Mouse (Mus musculus) thymus, adult 18-20 months (tissue): Measurements from ENCODE around the gene Abca8a.
"Not testable (repeated sequence)": the region's sequence is repeated elsewhere in the genome, so short reads cannot be mapped to it uniquely, and the experiment has no call there.

Experiments
- DNase-seq, 2 experiments: peaks; one replicate each; pipeline ENCODE4 v3.0.0; 2022; ENCODE audit warnings: mixed read lengths in 2 of 2

Gene Abca8a

DNA sequence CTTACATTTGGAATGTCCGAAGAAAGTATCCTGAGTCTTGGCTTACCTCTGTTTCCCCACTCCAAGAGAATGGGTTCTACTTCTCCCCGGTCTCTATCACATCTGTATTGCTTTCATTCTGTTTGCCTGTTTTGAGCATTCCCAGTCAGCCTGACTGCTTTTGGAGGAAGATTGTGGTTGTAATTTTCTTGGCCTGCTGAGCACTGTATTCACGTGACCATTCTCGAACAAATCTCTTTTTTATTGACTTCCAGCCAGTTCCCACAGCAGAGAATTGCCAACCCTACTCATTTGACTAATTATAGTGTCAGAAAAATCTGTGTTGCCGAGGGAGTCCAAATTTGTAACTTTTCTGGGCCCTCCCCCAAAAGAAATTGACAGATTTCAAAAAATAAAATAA is at the start of gene Abca8a:
Abca8a (minus strand) TSS at position 121 of the 400 bp plus-strand sequence.
- no peak for DNase-seq

DNA sequence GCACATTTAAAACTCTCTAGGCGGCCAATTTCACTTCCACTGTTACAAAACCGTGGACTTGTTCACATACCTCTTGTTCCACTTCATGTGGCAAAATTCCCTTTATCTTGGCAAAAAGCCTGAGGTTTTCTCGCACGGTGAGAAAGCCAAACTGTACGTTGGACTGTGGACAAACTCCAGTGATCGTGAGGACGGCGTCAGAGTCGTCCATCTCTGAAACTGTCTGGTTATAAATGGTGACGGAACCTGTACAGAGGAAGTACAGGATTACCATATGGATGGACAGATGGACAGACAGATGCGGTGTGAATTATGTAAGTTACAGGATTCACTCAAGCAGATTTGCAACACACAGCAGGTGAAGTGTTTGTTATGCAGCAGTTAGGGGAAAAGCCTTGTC is 49.6 kb upstream of the Abca8a start:
- DNase-seq, result no peak

DNA sequence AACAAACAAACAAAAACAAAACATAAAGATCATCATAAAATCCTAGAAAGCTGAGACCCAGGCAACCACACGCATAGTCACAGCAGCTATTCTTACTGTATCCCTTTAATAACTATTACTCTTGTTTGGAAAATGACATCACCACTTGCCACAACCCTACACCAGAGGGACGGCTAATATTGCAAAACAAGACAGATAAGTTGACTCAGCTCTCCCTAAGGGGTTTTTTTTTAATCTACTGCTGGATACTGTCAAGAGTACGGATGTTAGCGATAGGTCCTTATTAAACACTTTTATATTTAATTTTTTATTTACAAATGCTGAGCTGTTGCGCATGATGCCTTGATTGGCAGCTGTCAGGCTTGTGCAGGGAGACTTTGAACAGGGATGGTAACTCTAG is 35.0 kb upstream of the Abca8a start:
- no peak for DNase-seq

DNA sequence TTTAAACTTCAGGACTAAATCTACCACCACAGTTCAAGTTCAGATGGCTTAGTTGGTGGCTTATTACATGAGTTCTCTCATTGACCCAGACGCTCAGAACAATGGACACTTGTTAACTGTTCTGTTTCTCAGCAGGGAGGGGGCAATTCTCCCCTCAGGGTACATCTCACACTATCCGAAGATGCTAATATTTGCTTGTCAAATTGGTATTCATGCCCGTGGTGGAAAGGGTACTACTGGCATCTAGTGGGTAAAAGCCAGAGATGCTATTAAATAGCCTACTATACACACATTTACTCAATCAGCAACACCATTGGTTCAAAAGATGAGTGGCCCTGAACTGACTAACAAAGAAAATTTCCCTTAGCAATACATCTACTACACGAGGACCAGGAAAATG is 15.4 kb upstream of the Abca8a start:
- DNase-seq, result no peak

DNA sequence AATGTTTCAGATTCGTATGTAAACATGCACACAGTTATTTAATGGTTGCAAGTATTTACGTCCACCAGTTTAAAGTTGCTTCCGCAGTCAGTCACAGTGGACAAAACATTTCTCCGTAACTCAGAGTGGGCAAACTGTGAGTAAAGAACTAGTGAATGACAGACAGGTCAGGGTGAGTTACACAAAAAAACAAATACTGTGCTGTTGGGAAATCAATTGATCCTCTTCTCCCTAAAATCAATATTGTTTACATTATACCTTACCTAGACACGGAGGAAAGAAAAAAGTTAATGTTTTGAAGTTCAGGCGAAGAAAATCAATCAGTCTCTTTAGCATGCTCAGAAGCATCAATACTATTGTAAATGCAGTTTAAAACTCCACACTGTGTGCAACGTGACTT is 5.7 kb upstream of the Abca8a start:
- DNase-seq, result no peak

DNA sequence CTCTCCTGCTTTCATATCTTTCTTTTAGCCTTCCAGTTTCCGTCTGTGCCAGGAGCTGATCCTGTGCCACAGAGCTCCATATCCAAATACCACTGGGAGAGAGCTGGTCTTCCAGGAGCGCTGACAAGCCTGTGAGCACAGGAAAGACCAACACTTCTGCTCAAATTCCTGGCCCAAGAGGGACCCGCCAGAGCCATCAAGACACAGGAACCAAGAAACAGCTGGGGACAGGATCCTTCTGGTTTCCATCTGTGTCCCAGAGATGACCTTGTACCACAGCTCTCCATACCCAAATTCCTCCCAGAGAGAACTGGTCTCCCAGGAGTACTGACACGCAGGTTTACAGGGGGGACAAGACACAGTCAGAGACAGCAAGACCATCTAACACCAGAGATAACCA is 3.1 kb upstream of the Abca8a start:
- no peak for DNase-seq

DNA sequence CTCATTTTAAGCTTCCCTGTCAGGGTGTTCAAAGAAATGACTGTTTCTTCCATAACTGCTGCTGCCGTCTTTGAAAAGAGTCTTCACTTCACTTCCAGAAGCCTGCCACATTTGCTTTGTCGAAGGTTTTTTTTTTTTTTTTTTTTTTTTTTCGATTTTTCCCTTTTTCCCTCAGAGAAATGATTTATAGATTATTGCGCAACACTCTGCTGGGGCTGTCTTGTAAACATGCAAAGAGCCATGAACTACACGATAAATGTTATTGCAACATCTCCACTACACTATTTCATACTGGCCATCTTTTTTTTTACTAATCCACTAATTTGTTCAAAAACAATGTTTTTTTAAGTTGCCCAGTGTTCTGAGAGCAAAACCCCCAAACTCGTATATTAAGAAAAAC is 1.7 kb upstream of the Abca8a start:
- DNase-seq, result no peak

DNA sequence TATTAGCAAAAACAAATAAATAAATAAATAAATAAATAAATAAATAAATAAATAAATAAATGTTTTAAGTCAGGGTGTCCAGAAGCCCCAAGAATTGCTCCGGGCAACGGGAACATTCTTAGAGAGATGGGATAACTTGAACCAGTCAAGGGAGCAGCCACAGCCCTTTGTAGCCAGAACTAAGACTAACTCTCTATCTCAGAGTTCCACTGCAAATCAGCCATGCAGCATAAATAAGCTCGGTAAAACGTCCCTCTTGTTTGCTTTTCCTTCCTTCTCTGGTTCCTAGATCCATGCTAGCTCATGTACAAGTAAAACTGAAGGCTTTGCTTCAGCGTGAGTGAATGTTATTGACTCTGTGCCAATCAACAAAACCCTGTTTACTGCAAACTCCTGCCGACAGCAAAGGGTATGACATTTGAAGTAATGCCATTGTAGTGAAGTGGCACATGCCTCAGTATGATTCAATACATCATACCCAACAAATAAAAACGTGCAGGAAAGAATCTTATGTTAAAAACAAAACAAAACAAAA is 865 bp downstream of the Abca8a start:
- no peak for DNase-seq

DNA sequence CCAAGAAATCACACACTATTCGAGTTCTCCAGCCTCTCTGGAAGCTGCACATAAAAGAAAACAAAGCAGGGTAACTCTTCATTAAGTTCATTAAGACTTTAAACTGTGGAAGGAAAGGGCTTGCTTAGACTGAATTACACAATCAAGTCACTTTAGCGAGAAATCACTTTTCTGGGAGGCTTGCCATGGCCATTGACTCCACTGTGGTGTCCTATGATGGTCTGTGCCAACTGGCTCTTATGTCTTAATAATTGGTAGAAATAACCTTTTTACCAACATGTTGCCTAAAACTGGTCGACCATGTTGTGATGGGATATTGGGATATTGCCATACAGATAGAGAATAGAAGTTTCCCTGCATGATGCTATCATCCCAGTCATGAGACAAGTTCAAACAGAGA is 1.5 kb downstream of the Abca8a start:
- no peak for DNase-seq

DNA sequence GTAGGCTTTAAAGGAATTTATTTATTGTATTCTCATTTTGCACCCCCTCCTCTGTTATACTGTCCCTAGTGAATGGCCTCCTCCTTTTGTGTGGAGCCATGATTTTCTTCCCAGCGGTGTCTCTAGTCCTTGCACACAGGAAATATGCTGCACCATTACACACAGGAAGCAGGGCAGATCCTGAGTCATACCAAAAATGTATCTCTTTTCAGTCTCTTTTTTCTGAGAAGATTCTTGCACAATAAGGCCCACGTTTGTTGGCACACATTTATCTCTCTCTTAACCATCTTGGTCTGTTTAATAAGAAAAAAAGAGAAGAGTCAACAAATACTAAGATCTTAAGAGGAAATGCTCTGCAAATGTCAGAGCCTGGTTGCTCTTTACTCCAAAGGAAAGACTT is 4.5 kb downstream of the Abca8a start:
- DNase-seq, result no peak

DNA sequence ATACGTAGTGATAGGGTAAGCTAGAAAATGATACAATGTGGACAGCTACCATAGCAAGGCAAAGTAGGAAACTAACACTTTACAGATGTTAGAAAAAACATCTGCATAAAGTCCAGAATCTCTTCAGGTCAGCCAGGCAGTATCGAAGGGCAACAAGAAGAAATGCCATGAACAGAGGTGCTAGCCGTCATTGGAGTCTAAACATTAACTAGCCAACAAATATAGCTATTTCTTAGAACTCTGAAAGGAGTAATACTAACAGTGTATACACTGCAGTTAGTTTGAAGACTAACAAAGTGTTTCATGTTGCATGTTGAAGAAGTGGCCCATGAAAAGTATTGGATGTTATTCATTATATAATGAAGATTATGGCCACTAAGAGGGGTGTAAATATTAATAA is 23.6 kb downstream of the Abca8a start:
- no peak for DNase-seq

DNA sequence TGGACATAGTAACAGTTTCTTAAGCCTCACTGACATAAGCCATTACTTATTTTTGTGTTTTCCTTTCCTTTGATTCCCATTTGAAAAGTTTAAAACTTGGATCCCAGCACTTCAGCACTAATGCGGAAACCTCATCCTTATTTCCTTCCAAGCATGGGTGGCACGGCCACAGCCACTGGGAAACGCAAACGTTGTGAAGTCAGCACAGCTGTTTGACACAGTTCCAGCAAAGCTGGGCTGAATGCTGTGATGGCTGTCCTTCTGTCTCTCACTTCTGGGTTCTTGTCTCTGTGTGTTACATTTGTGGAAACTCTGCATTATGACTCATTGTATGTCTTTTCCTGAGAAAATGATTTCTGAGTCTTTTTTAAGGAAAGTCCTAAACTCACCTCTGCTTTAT is 34.7 kb downstream of the Abca8a start:
- no peak for DNase-seq

DNA sequence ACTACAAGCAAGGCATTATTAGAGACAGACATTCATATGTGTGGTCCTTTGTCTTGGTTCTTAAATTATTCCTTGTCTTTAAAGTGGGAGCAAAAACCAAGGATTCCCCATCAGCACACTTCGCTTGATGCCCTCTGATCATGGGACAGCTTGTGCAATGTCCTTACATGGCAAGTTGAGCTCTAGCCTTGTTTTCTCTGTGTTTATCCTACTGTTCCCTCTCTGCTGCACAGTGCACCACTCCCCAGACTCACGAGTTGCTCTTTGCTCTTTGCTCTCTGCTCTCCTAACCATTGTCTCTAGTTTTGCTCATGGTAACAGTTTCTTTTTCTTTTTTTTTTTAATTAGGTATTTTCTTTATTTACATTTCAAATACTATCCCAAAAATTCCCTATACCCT is 35.7 kb downstream of the Abca8a start:
- no peak for DNase-seq

DNA sequence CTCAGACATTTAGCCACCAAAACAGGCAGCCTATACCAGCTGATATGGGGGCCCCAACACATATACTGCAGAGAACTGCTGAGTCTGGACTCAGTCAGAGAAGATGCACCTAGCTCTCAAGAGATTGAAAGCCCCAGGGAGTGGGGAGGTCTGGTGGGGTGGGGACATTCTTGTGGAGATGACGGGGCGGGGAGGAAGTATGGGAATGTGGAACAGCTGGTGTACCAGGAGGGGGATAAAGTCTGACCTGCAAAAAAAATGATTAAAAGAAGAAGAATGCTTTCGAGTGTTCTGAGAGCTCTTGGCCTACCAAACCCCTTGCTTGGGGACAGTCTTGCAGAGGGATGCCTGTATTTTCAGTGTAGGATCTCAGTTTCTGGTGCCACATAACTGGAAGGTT is 42.1 kb downstream of the Abca8a start:
- DNase-seq, result no peak

DNA sequence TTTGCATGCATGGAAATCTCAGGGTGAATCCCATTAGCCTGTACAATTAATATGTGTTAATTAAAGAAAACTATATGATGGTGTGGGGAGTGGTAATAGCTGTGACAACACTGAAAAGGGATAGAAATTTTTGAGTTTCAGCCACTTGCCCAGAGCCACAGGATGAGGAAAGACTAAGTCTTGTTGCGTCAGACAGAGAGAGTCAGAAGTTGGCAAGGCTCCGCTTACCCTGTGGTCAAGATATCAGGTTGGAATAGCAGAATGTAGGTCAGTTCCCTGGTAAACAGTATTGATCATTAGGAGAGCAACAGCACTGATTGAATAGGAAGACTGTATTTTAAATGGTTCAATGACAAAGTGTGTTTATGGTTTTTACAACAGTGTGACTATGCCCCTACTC is 58.0 kb downstream of the Abca8a start:
- DNase-seq, result no peak

DNA sequence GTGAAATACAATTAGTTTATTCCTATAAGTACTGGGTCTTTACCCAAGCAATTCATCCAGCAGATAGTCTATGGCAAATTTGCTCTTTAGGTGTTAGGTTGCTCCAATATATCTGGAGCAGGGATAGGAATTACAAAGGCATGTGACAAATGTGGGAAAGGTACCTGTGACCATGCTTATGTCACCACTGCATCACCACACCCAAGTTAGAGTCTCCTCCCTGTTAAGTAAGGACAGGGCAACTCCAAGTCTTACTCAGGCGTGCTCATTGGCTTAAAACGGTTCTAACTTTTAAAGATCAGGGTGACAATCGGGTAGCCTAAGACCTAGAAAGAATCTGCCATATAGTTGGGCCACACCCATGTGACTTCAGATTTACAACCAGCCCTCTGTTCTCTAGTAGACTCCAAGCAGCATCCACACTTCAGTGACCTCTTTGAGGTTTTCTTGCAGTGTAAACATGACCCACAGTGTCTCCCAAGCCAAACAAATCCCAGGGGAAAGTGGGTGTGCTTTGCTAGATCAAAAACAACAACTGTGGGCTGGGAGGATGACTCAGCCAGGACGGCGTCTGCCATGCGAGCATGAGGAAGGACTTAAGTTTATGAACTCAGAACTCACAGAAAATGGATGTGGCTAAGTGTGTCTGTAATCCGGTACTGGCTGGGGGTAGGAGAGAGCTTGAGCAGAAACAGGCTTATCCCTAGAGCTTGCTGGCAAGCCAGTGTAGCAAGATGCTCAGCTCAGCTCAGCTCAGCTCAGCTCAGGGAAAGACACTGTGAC is 66.7 kb downstream of the Abca8a start:
- DNase-seq, result no peak

DNA sequence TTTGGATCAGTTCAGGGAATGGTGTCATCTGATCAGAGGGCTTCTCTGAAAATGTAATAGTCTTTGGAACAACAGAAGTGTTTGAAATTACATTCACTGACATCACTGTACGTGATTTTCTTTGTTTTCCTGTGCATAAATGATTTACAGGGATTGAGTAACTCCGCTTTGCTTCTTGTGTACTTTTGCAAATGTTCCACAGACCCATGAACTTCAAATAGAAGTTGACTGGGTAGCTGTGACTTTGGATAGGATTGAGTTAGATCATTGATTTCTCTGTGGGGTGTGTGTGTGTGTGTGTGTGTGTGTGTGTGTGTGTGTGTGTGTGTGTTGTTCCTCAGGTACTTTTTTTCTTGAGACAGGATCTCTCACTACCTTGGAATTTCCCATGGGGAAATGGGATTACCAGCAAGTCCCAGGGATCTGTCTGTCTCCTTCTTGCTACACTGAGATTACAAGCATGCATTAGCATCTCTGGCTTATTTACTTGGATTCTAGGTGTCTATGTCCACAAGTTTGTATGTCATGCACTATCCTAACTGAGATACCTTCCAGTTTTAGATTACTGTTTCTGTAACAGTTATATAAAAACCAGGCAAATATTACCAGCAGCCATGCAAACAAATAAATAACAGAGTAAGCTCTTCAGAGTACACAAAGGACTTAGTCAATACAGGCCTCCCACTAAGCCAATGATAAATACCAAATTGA is 84.8 kb downstream of the Abca8a start:
- DNase-seq, result no peak

DNA sequence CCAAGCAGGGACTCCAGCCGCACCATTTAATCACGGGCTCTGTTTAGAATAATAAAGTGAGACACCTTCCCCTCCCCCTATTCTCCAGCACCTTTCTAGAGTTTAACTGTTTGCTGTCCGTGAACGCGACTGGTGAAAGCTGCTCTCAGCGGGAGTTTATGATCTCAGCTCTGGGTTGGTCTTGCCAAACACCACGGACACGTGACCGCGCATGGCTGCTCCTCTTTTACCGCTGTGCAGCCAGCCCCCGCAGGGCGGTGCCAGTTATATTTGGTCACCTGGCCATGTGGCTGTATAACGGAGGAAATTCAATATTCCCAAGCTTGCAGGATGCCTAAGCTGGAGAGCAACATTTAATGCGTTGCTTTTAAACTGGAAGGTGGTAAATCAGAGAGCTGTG is 100.2 kb downstream of the Abca8a start, which contains the start of gene Abca8b:
Abca8b (minus strand) TSS at position 222 of the 400 bp plus-strand sequence.
- DNase-seq, result peak; percentile 3 to 5

DNA sequence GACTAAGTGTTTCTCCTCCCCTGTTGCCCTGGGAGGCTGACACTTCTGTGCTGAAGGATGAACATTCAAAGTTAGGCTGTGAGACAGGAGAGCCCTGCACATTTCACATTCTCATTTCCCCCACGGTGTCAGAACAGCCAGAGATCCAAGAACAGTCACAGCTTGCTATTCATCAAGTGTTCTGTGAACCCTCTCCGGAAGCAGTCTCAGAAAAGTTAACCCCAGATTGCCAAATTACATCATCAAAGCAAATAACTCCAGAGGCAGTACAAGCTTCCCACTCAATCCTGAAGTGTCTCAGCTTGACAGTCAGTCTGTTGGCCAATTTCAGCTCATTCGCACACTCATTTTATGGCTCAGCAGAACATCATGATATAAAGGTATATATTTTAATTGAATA is 100.8 kb downstream of the Abca8a start:
- DNase-seq, result no peak

DNA sequence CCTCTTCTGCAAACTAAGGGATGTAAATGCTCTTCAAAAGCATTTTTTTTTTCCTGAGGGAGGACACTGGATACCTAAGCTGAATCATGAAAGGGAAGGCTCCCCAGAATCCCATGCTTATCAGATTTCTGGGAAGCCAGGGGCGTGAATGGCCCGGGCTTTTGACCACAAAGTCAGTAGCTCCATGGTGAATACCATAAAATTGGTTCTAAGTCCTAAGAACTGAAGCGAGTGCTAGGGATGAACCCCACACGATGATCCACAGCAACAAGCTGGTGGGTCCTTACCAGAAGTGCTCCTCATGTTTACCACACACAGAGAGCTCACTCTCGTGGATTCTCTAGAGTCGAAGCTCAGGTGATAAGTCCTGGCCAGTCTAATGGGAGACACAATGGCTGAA is 101.8 kb downstream of the Abca8a start:
- no peak for DNase-seq

DNA sequence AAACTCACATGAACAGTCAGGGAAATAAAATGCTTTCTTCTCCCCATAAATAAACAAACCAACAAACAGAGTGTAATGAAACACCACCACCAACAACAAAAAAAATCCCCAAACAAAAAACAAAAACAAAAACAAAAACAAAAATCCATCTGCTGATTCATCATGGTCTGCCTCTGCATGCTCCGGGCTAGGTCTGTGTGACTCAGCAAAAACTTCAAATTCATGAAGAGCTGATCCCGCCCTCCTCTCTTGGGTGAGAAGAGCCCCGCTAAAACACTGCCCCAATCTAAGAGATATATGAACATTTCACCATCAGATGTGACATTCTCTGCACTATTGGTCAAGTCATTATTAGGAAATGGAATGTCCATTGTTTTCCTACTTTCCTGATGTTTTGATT is 104.5 kb downstream of the Abca8a start:
- DNase-seq, result no peak

DNA sequence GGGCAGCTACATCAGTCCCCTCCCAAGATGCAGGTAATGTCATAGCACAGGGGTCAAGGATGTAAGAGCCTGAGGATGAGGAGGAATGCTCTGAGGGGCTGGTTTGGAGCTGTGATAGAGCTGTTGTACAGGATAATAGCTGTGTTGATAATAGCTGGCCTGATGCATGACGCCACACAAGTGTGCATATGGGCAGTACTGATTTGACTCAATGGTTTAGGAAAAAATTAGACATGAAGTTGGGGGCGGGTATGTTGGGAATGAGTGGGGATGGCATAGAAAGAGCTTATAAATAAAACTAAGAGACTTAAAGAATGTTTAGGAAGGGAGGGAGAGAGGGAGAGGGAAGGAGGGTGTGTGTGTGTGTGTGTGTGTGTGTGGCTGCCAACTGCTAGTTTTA is 105.5 kb downstream of the Abca8a start:
- no peak for DNase-seq

DNA sequence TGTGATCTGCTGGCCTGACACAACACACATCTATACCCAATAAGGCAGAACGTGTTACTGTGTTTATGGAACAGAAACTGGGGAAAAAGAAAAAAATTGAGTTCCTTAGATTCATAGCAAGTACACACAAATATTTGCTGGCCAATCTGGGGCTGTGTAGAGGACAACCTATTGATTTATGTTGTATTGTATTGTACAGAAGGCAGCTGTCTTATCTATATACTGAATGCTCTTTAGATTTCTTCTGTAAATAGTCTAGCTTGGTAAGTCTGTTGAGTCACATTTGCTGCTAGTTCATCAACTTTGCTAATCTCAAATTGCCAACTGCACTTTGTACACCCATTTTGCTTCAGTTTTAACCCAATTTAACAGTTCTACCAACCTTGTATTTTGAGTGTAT is 107.6 kb downstream of the Abca8a start:
- no peak for DNase-seq

DNA sequence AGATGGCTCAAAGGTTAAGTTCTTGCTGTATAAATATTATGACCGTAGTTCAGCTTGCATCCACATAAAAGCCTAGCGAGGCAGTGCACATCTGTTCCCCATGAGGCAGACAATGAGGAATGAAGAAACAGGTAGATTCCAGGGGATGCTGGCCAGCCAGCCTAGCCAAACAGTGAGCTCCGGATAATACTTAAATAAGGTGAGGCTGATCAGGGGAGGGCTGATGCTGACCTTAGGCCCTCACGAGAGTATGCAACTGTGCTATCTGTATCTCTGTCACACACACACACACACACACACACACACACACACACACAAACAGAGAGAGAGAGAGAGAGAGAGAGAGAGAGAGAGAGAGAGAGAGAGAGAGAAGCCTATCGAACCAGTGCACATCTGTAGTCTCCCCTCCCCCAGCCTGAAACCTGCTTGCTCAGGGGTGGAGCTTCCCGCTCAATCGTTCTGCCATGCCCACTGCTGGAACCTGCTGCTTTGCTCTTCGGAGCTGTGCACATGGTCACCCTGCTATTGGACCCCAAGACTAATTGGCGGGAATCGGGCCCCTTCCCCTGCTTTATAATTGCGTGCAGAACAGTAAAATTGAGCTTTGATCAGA is 108.2 kb downstream of the Abca8a start:
- DNase-seq, result not testable (repeated sequence)
